Mouse (Mus musculus): ENCODE measurements around the gene Bcl2l12. TPM values are rescaled to one million over a fixed set of nuclear protein-coding genes. Genes with fewer than 3 reads are reported as not detected.

Bcl2l12 gene
- polyA plus RNA-seq (2014; fragmentation: Nextera tagmentation; extraction: Ambion mirVana) = 6.4 and 9.5 TPM in 2 replicates

DNA sequence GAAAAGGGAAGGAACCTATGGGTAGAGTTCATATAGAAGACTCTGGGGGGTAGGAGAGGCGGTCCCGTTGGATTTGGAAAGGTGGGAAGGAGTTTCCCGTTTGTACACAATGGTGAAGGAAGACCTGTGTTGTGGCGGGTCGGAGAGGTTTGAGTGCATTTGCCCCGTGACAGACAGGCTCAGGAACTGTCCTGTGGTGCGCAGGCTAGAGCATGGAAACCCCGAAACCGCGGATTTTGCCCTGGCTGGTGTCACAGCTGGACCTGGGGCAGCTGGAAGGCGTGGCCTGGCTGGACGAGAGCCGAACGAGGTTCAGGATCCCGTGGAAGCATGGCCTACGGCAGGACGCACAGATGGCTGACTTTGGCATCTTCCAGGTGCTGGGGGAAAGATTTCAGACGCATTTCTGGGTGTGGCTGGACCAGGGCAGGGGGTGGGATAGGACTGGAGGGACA lies at the start of gene Bcl2l12:
TSS of gene Bcl2l12 (minus strand) at position 212 of the 455 bp plus-strand sequence.
- H3K36me3 ChIP-seq (ENCODE audit: control insufficient read depth, insufficient read depth, low read length) = peaks cover 24% of the 10 kb centered on the region
- no peaks in the 10 kb centered on the region for H3K27me3 ChIP-seq (ENCODE audit: control insufficient read depth, insufficient read depth, low read length)
- ATAC-seq (ENCODE audit: low read depth) = no peak
- H3K4me1 ChIP-seq (ENCODE audit: control insufficient read depth, insufficient read depth, low read length) = peaks cover 10% of the 10 kb centered on the region
- H3K9ac ChIP-seq (replicated peaks; ENCODE audit: low read depth, low read length) = peak within 1 kb of the TSS; percentile 62
- peak within 1 kb of the TSS; percentile 74 for H3K27ac ChIP-seq (ENCODE audit: low read depth, low read length)
- peak within 1 kb of the TSS; percentile 70 for H3K4me2 ChIP-seq (ENCODE audit: low read depth, low read length)
- 3% methylated on average over 18 of the region's 18 CpGs for WGBS
- H3K4me3 ChIP-seq (ENCODE audit: low read depth, low read length) = peak within 1 kb of the TSS; percentile 59
- no peaks in the 10 kb centered on the region for H3K9me3 ChIP-seq (ENCODE audit: control insufficient read depth, low read length)

DNA sequence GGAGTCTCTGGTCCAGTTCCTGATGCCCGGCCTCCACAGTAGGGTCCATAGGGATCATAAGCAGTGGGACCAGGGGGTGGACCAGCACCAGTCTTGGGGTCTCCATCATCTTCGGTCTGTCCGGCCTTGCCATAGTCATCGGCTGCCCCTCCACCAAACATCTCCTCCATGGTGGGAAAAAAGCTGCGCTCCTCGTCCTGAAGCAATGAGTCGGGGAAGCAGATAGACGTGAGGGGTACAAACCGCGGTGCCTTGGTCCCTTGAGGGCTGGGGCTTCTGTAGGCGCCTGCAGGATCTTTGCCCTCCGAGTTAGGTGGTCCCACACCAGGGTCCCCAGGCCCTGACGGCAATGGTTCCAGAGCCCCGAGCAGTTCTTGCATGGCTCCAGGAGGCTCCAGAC lies 49.0 kb upstream of the Bcl2l12 start:
- Histone ChIP-seq H3K27me3 (ENCODE audit: control insufficient read depth, insufficient read depth, low read length) (no peaks in the 10 kb centered on the region), H3K36me3 (ENCODE audit: control insufficient read depth, insufficient read depth, low read length) (peaks cover 71% of the 10 kb centered on the region), H3K4me3 (ENCODE audit: low read depth, low read length) (no peak overlapping the region), H3K9ac (replicated peaks; ENCODE audit: low read depth, low read length) (no peak overlapping the region), H3K27ac (ENCODE audit: low read depth, low read length) (no peak overlapping the region), H3K9me3 (ENCODE audit: control insufficient read depth, low read length) (no peaks in the 10 kb centered on the region), H3K4me1 (ENCODE audit: control insufficient read depth, insufficient read depth, low read length) (peaks cover 13% of the 10 kb centered on the region), H3K4me2 (ENCODE audit: low read depth, low read length) (no peak overlapping the region)
- no peak for ATAC-seq (ENCODE audit: low read depth)
- WGBS = 95% methylated on average over 14 of the region's 14 CpGs

DNA sequence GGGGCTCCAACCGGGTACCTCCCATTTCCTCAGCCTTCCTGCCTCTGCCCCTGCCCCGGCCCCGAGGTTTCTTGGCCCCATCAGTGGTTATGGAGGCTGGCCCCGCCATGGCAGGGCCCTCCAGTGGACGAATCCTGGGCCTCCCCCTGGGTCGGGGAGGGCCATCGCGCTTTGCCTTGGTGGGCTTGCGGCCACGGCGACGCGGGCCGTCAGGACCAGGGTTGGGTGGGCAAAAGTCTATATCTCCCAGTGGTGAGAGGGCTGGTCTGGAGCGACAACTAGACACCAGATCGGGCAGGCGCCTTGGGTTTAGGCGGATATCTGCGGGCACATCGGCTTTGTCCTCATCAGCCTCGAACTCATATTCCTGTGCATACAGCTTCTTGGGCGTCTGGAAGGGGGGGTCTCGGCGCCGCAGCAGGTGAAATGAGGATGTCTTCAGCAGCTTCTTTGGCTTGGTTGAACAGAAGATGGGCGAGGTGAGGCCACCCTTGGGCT lies 48.4 kb upstream of the Bcl2l12 start:
- Histone ChIP-seq H3K27ac (ENCODE audit: low read depth, low read length) (no peak overlapping the region), H3K4me1 (ENCODE audit: control insufficient read depth, insufficient read depth, low read length) (peaks cover 13% of the 10 kb centered on the region), H3K4me2 (ENCODE audit: low read depth, low read length) (no peak overlapping the region), H3K4me3 (ENCODE audit: low read depth, low read length) (no peak overlapping the region), H3K36me3 (ENCODE audit: control insufficient read depth, insufficient read depth, low read length) (peaks cover 77% of the 10 kb centered on the region), H3K27me3 (ENCODE audit: control insufficient read depth, insufficient read depth, low read length) (no peaks in the 10 kb centered on the region), H3K9ac (replicated peaks; ENCODE audit: low read depth, low read length) (no peak overlapping the region), H3K9me3 (ENCODE audit: control insufficient read depth, low read length) (no peaks in the 10 kb centered on the region)
- ATAC-seq (ENCODE audit: low read depth) = no peak
- WGBS = 96% methylated on average over 26 of the region's 26 CpGs

DNA sequence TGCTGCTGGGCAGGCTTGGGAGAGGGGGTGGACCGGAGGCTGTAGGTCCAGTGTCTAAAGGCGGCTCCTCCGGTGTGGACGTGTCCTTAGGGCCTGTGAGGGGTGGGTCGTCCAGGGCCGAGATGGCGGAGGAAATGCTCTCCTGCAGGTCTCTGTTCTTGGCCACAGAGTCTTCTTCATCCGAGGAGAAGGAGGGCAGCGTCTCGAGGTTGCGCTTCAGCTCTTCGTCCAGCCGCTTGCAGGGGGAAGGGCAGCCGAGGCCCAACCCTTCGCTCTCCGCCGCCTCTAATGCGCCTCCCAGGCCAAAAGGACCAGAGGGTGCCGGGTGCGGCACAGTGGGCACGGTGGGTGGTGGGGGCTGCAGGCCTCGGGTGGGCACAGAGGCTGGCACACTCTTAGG lies 47.2 kb upstream of the Bcl2l12 start:
- no peak overlapping the region for H3K4me3 ChIP-seq (ENCODE audit: low read depth, low read length)
- whole genome bisulfite sequencing = 95% methylated on average over 22 of the region's 22 CpGs
- no peak overlapping the region for H3K9ac ChIP-seq (replicated peaks; ENCODE audit: low read depth, low read length)
- H3K9me3 ChIP-seq (ENCODE audit: control insufficient read depth, low read length) = no peaks in the 10 kb centered on the region
- no peak overlapping the region for H3K27ac ChIP-seq (ENCODE audit: low read depth, low read length)
- H3K4me1 ChIP-seq (ENCODE audit: control insufficient read depth, insufficient read depth, low read length) = peaks cover 1% of the 10 kb centered on the region; the same call in 1 of the 2 replicates
- no peaks in the 10 kb centered on the region for H3K27me3 ChIP-seq (ENCODE audit: control insufficient read depth, insufficient read depth, low read length)
- H3K36me3 ChIP-seq (ENCODE audit: control insufficient read depth, insufficient read depth, low read length) = peaks cover 88% of the 10 kb centered on the region
- no peak for ATAC-seq (ENCODE audit: low read depth)
- no peak overlapping the region for H3K4me2 ChIP-seq (ENCODE audit: low read depth, low read length)

DNA sequence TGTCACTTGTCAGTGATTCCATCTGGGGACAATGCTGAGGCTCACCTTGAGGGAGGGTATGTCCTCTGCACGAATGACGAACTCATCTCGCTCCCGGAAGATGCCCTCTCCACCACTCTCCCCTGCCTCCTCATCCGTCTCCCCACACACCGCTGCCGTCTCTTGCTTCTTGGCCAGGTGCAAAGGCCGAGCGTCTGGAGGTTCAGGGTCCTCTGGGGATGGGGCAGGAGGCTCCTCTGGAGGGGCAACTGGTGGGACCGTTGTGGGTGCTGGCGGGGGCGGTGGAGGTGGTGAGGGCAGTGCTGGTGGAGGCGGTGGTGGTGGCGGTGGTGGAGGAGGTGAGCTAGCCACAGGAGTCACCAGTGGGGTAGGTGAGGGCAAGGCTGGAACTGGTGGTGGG lies 44.8 kb upstream of the Bcl2l12 start:
- Histone ChIP-seq H3K36me3 (ENCODE audit: control insufficient read depth, insufficient read depth, low read length) (peaks cover 88% of the 10 kb centered on the region), H3K4me2 (ENCODE audit: low read depth, low read length) (no peak overlapping the region), H3K4me3 (ENCODE audit: low read depth, low read length) (no peak overlapping the region), H3K9ac (replicated peaks; ENCODE audit: low read depth, low read length) (no peak overlapping the region), H3K9me3 (ENCODE audit: control insufficient read depth, low read length) (no peaks in the 10 kb centered on the region), H3K27ac (ENCODE audit: low read depth, low read length) (no peak overlapping the region), H3K4me1 (ENCODE audit: control insufficient read depth, insufficient read depth, low read length) (no peaks in the 10 kb centered on the region), H3K27me3 (ENCODE audit: control insufficient read depth, insufficient read depth, low read length) (no peaks in the 10 kb centered on the region)
- ATAC-seq (ENCODE audit: low read depth) = no peak
- 95% methylated on average over 14 of the region's 14 CpGs for WGBS

DNA sequence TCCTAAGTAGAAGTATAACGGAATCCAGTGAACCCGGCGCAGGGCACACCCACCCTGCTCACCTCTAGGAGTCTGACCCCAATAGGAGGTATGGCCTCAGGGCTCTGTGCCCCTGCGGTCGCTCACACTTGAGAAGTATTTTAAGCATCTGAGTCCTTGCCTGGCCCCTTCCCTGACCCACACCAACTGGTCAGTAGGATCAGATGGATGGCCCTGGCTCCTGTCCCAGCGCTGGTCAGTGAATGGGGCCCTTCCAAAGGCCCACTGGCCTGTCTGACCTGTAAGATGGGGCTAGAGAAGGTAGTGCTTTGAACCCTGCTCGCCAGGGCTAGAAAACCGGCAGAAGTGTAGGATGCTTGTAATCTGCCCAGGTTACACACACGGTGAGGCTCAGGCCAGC lies 42.3 kb upstream of the Bcl2l12 start:
- Histone ChIP-seq H3K27ac (ENCODE audit: low read depth, low read length) (no peak overlapping the region), H3K36me3 (ENCODE audit: control insufficient read depth, insufficient read depth, low read length) (peaks cover 69% of the 10 kb centered on the region), H3K9ac (replicated peaks; ENCODE audit: low read depth, low read length) (no peak overlapping the region), H3K4me1 (ENCODE audit: control insufficient read depth, insufficient read depth, low read length) (no peaks in the 10 kb centered on the region), H3K9me3 (ENCODE audit: control insufficient read depth, low read length) (no peaks in the 10 kb centered on the region), H3K4me2 (ENCODE audit: low read depth, low read length) (no peak overlapping the region), H3K27me3 (ENCODE audit: control insufficient read depth, insufficient read depth, low read length) (no peaks in the 10 kb centered on the region), H3K4me3 (ENCODE audit: low read depth, low read length) (no peak overlapping the region)
- WGBS = 89% methylated on average over 9 of the region's 9 CpGs
- ATAC-seq (ENCODE audit: low read depth) = no peak

DNA sequence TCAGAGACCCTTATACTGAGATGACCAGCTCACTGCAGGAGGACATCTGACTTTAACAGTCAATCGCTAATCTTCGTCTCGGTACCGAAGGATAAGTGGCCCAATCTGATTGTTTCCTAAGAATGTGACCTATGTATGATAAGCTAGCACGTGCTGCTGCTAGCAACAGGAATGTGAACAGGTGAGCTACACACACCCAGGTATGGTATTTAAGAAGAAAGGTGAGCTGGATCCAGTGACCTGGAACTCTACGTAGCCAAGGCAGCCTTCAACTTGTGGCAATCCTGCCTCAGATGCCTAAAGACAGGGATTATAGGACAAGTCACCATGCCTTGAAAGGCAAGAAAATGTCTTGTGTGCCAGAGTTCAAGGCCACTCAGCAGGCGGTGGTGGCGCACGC lies 39.9 kb upstream of the Bcl2l12 start:
- Histone ChIP-seq H3K9me3 (ENCODE audit: control insufficient read depth, low read length) (no peaks in the 10 kb centered on the region), H3K9ac (replicated peaks; ENCODE audit: low read depth, low read length) (no peak overlapping the region), H3K4me3 (ENCODE audit: low read depth, low read length) (no peak overlapping the region), H3K27ac (ENCODE audit: low read depth, low read length) (no peak overlapping the region), H3K27me3 (ENCODE audit: control insufficient read depth, insufficient read depth, low read length) (no peaks in the 10 kb centered on the region), H3K4me2 (ENCODE audit: low read depth, low read length) (no peak overlapping the region), H3K36me3 (ENCODE audit: control insufficient read depth, insufficient read depth, low read length) (peaks cover 76% of the 10 kb centered on the region), H3K4me1 (ENCODE audit: control insufficient read depth, insufficient read depth, low read length) (no peaks in the 10 kb centered on the region)
- 98% methylated on average over 9 of the region's 9 CpGs for WGBS
- no peak for ATAC-seq (ENCODE audit: low read depth)

DNA sequence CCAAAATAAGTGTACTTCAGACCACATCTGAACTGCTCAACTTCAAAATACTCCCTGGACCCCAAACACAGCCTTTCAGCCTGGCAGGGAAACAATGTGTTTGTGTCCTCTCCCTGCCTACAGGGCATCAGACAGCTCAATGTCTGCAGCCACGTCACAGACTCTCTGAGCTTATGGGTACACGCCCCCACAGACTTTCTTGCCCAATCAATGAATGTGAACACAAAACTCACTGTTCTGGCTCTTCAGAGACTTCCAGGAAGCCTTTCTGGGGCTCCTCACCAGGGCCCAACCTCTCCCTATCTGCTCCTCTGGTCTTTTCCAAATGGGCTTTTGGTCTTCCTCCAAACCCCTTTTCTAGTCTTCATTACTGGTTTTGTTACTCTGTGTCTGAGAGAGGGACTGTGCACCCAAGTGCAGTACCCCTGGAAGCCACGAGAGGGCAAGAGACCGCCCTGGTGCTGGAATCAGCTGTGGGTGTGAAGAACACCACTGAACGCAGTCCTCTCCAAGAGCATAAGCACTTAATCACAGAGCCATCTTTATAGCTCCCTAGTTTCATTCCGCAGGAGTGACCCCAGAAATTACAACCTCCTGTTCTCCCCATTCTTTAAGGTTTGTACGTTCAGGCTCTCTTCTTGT lies 39.3 kb upstream of the Bcl2l12 start:
- H3K4me1 ChIP-seq (ENCODE audit: control insufficient read depth, insufficient read depth, low read length) = no peaks in the 10 kb centered on the region
- no peak overlapping the region for H3K9ac ChIP-seq (replicated peaks; ENCODE audit: low read depth, low read length)
- H3K36me3 ChIP-seq (ENCODE audit: control insufficient read depth, insufficient read depth, low read length) = peaks cover 75% of the 10 kb centered on the region
- H3K4me2 ChIP-seq (ENCODE audit: low read depth, low read length) = no peak overlapping the region
- H3K4me3 ChIP-seq (ENCODE audit: low read depth, low read length) = no peak overlapping the region
- WGBS = 72% methylated on average over 7 of the region's 7 CpGs
- no peaks in the 10 kb centered on the region for H3K27me3 ChIP-seq (ENCODE audit: control insufficient read depth, insufficient read depth, low read length)
- H3K27ac ChIP-seq (ENCODE audit: low read depth, low read length) = no peak overlapping the region
- ATAC-seq (ENCODE audit: low read depth) = no peak
- no peaks in the 10 kb centered on the region for H3K9me3 ChIP-seq (ENCODE audit: control insufficient read depth, low read length)

DNA sequence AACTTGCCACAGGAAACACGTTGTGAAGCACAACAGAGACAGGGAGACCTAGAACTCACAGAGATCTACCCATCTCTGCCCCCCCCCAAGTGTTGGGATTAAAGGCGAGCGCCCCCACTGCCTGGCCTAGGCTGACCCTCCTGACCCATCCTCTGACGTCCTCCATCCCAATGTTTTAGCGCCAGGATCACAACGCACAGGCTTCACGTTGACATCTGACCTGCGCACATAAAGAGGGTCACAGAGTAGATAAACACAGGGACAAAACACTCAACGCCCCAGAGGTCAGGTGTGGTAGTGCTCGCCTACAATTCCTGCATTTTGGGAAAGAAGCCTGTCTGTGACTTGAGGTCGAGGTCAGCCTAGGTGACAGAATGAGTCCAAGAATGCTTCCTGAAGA lies 38.2 kb upstream of the Bcl2l12 start:
- Histone ChIP-seq H3K9ac (replicated peaks; ENCODE audit: low read depth, low read length) (no peak overlapping the region), H3K27me3 (ENCODE audit: control insufficient read depth, insufficient read depth, low read length) (no peaks in the 10 kb centered on the region), H3K9me3 (ENCODE audit: control insufficient read depth, low read length) (no peaks in the 10 kb centered on the region), H3K36me3 (ENCODE audit: control insufficient read depth, insufficient read depth, low read length) (peaks cover 75% of the 10 kb centered on the region), H3K4me2 (ENCODE audit: low read depth, low read length) (no peak overlapping the region), H3K27ac (ENCODE audit: low read depth, low read length) (no peak overlapping the region), H3K4me1 (ENCODE audit: control insufficient read depth, insufficient read depth, low read length) (no peaks in the 10 kb centered on the region), H3K4me3 (ENCODE audit: low read depth, low read length) (no peak overlapping the region)
- no peak for ATAC-seq (ENCODE audit: low read depth)
- 92% methylated on average over 11 of the region's 11 CpGs for WGBS
